Mouse (Mus musculus): ENCODE data around the gene F5. TPM values are rescaled to one million over a fixed set of nuclear protein-coding genes. Genes with fewer than 3 reads are reported as not detected.

The F5 gene
- total and polyA plus RNA-seq, 3 experiments, result under 0.01 to 0.19 TPM; not detected in 1

- in situ Hi-C loops (cut with MboI; ENCODE audit: low pct_ligation_motif_present, low pct_unique_long_range_greater_than_20kb, low sequenced_read_pairs), result no loop called here
- peaks cover 46 to 87% of the 10 kb centered on the region in 2 experiments for H3K36me3 ChIP-seq (replicated peaks in 1 of 2; ENCODE audit: control insufficient read depth in 1 of 2, insufficient read depth in 1 of 2, low read length in 1 of 2)
- H3K9me3 ChIP-seq (replicated peaks; ENCODE audit: low read length), result no peaks in the 10 kb centered on the region
These were observed 109.9 kb downstream of the F5 start for GRCm38 (mm10) chr1:164261553-164261952.

More at GRCm38 (mm10) chr1:164261553-164261952, 109.9 kb downstream of the F5 start:
- no peaks in the 10 kb centered on the region for H3K79me2 ChIP-seq (replicated peaks; ENCODE audit: control insufficient read depth, extremely low read depth, insufficient read depth, poor library complexity, severe bottlenecking)
- H3K4me3 ChIP-seq (replicated peaks in 1 of 3; ENCODE audit: low read depth in 2 of 3, low read length in 2 of 3, poor library complexity in 1 of 3), result no peak overlapping the region
- TF ChIP-seq MXI1 (IDR thresholded peaks at IDR 0.05; ENCODE audit: low read depth, low read length), result no peak
- no peak for TF ChIP-seq NRF1 (IDR thresholded peaks at IDR 0.05; ENCODE audit: low read depth, low read length)
- H3K27ac ChIP-seq (ENCODE audit: insufficient read depth, low read depth), result no peak overlapping the region
- H3K27me3 ChIP-seq (replicated peaks), result no peaks in the 10 kb centered on the region
- DNase-seq (ENCODE audit: extremely low read depth), result no peak
- H3K4me2 ChIP-seq (ENCODE audit: insufficient read depth, low read depth, poor library complexity, severe bottlenecking), result no peak overlapping the region
- no peaks in the 10 kb centered on the region for H3K4me1 ChIP-seq (ENCODE audit: control insufficient read depth in 1 of 2, insufficient read depth in 2 of 2)
- dilution Hi-C loops (cut with MboI; ENCODE audit: extremely low pct_ligation_motif_present, extremely low pct_unique_long_range_greater_than_20kb, low sequenced_read_pairs), result no loop called here
- H3K9ac ChIP-seq (ENCODE audit: insufficient read depth, low read depth), result no peak overlapping the region

Other genes with a start within 250 kb of the F5 start
- gene Scyl3, start 222.7 kb upstream of the F5 start, total RNA-seq (2012; rRNA removed), result 11.9 and 13.9 TPM in 2 replicates
- 16.1 and 16.9 TPM in 2 replicates for gene Scyl3, start 222.7 kb upstream of the F5 start, total RNA-seq (2014; rRNA removed)
- 21.1 and 22.2 TPM in 2 replicates for gene Scyl3, start 222.7 kb upstream of the F5 start, polyA plus RNA-seq (2012; ENCODE audit: insufficient read length, low read depth)
- 16.3 and 17.0 TPM in 2 replicates for gene BC055324, start 157.0 kb upstream of the F5 start, total RNA-seq (2012; rRNA removed)
- 26.6 and 28.9 TPM in 2 replicates for gene BC055324, start 157.0 kb upstream of the F5 start, total RNA-seq (2014; rRNA removed)
- 19.3 and 20.6 TPM in 2 replicates for gene BC055324, start 157.0 kb upstream of the F5 start, polyA plus RNA-seq (2012; ENCODE audit: insufficient read length, low read depth)
- gene Mettl18, start 156.9 kb upstream of the F5 start, total RNA-seq (2012; rRNA removed), result 6.7 and 9.7 TPM in 2 replicates
- gene Mettl18, start 156.9 kb upstream of the F5 start, total RNA-seq (2014; rRNA removed), result 19.2 and 23.0 TPM in 2 replicates
- 10.7 and 12.1 TPM in 2 replicates for gene Mettl18, start 156.9 kb upstream of the F5 start, polyA plus RNA-seq (2012; ENCODE audit: insufficient read length, low read depth)
- not detected in 2 replicates for gene Sele, start 103.6 kb upstream of the F5 start, total RNA-seq (2012; rRNA removed)
- not detected in 2 replicates for gene Sele, start 103.6 kb upstream of the F5 start, total RNA-seq (2014; rRNA removed)
- not detected in 2 replicates for gene Sele, start 103.6 kb upstream of the F5 start, polyA plus RNA-seq (2012; ENCODE audit: insufficient read length, low read depth)
- gene Sell, start 89.9 kb upstream of the F5 start, total RNA-seq (2012; rRNA removed), result not detected in 2 replicates
- gene Sell, start 89.9 kb upstream of the F5 start, total RNA-seq (2014; rRNA removed), result not detected in 2 replicates
- not detected in 2 replicates for gene Sell, start 89.9 kb upstream of the F5 start, polyA plus RNA-seq (2012; ENCODE audit: insufficient read length, low read depth)
- gene Selp, start 36.6 kb upstream of the F5 start, total RNA-seq (2012; rRNA removed), result not detected in 2 replicates
- gene Selp, start 36.6 kb upstream of the F5 start, total RNA-seq (2014; rRNA removed), result 0.43 and 0.61 TPM in 2 replicates
- gene Selp, start 36.6 kb upstream of the F5 start, polyA plus RNA-seq (2012; ENCODE audit: insufficient read length, low read depth), result 0.18 and 0.21 TPM in 2 replicates
- 15.1 and 16.8 TPM in 2 replicates for gene Slc19a2, start 97.2 kb downstream of the F5 start, total RNA-seq (2012; rRNA removed)
- gene Slc19a2, start 97.2 kb downstream of the F5 start, total RNA-seq (2014; rRNA removed), result 26.1 and 28.4 TPM in 2 replicates
- gene Slc19a2, start 97.2 kb downstream of the F5 start, polyA plus RNA-seq (2012; ENCODE audit: insufficient read length, low read depth), result 10.9 and 11.6 TPM in 2 replicates
- gene Ccdc181, start 123.7 kb downstream of the F5 start, total RNA-seq (2012; rRNA removed), result 9.4 and 10.6 TPM in 2 replicates
- 8.8 and 12.2 TPM in 2 replicates for gene Ccdc181, start 123.7 kb downstream of the F5 start, total RNA-seq (2014; rRNA removed)
- gene Ccdc181, start 123.7 kb downstream of the F5 start, polyA plus RNA-seq (2012; ENCODE audit: insufficient read length, low read depth), result 12.1 and 14.6 TPM in 2 replicates
- gene Nme7, start 152.3 kb downstream of the F5 start, total RNA-seq (2012; rRNA removed), result 23.5 and 28.4 TPM in 2 replicates
- 33.2 and 35.9 TPM in 2 replicates for gene Nme7, start 152.3 kb downstream of the F5 start, total RNA-seq (2014; rRNA removed)
- 25.3 and 29.0 TPM in 2 replicates for gene Nme7, start 152.3 kb downstream of the F5 start, polyA plus RNA-seq (2012; ENCODE audit: insufficient read length, low read depth)
- gene Blzf1, start 155.7 kb downstream of the F5 start, total RNA-seq (2012; rRNA removed), result 13.7 and 17.5 TPM in 2 replicates
- 21.9 and 22.2 TPM in 2 replicates for gene Blzf1, start 155.7 kb downstream of the F5 start, total RNA-seq (2014; rRNA removed)
- gene Blzf1, start 155.7 kb downstream of the F5 start, polyA plus RNA-seq (2012; ENCODE audit: insufficient read length, low read depth), result 18.8 and 24.7 TPM in 2 replicates